In genomic region chr1:192079121-192079520, GRCm38 (mm10) we compare ENCODE assay signal across 13 mouse cellular contexts. TPM values are rescaled to one million over a fixed set of nuclear protein-coding genes. Genes with fewer than 3 reads are reported as not detected.
DNase-seq lines count a peak whose midpoint lies in the region; ATAC-seq and TF ChIP-seq lines count a peak whose summit lies in the region.
"Had no signal": no experiment of that assay in that cellular context is flagged by ENCODE, and none has a peak within 500 bp of the region (broad histone marks: within the 10 kb centered on the region; RNA-seq: fewer than 3 reads in every experiment).

No protein-coding gene starts in this region.

- no peak overlapping the region for H3K4me3 ChIP-seq in heart, embryonic 14.5 days (ENCODE audit: control insufficient read depth in 1 of 2, insufficient read depth in 1 of 2, low read depth in 1 of 2, low read length in 2 of 2)
- no peak overlapping the region for H3K4me3 ChIP-seq in kidney, embryonic 16.5 days (ENCODE audit: low read length)
- no peak overlapping the region for H3K4me3 ChIP-seq in lung, postnatal 0 days (ENCODE audit: low read depth, low read length)
- H3K4me3 ChIP-seq in intestine, postnatal 0 days (ENCODE audit: low read depth, low read length), result no peak overlapping the region
- H3K4me3 ChIP-seq: embryonic facial prominence, embryonic 15.5 days had no signal

- H3K36me3 ChIP-seq in heart, embryonic 14.5 days (ENCODE audit: control insufficient read depth, insufficient read depth, low read length), result peaks cover 14% of the 10 kb centered on the region; the same call in 1 of the 2 replicates
- H3K36me3 ChIP-seq in kidney, embryonic 16.5 days (ENCODE audit: insufficient read depth, low read length), result peaks cover 12% of the 10 kb centered on the region
- 0 out of 2 replicates have a peak, but pooled peaks cover 6% of the 10 kb centered on the region for H3K36me3 ChIP-seq in lung, postnatal 0 days (ENCODE audit: insufficient read depth, low read length)
- no peaks in the 10 kb centered on the region for H3K36me3 ChIP-seq in intestine, postnatal 0 days (ENCODE audit: control insufficient read depth, insufficient read depth)
- H3K36me3 ChIP-seq: embryonic facial prominence, embryonic 15.5 days had no signal

- WGBS in heart, embryonic 14.5 days, result 87% methylated on average over 1 of the region's 1 CpGs
- WGBS in kidney, embryonic 16.5 days, result 100% methylated on average over 1 of the region's 1 CpGs
- 77% methylated on average over 1 of the region's 1 CpGs for WGBS in lung, postnatal 0 days
- 65% methylated on average over 1 of the region's 1 CpGs for WGBS in intestine, postnatal 0 days

- no peak overlapping the region for H3K9ac ChIP-seq in heart, embryonic 14.5 days (ENCODE audit: low read length)
- no peak overlapping the region for H3K9ac ChIP-seq in kidney, embryonic 16.5 days (replicated peaks; ENCODE audit: low read length)
- H3K9ac ChIP-seq in lung, postnatal 0 days (replicated peaks; ENCODE audit: low read depth), result no peak overlapping the region
- H3K9ac ChIP-seq in intestine, postnatal 0 days (ENCODE audit: low read depth, low read length), result no peak overlapping the region
- H3K9ac ChIP-seq: embryonic facial prominence, embryonic 15.5 days had no signal

- peaks cover 20% of the 10 kb centered on the region for H3K9me3 ChIP-seq in heart, embryonic 14.5 days (ENCODE audit: control insufficient read depth, low read length)
- peaks cover 12% of the 10 kb centered on the region for H3K9me3 ChIP-seq in kidney, embryonic 16.5 days (ENCODE audit: low read length)
- H3K9me3 ChIP-seq in lung, postnatal 0 days (ENCODE audit: low read length), result peaks cover 3% of the 10 kb centered on the region; the same call in 1 of the 2 replicates
- 0 out of 2 replicates have a peak, but pooled peaks cover 10% of the 10 kb centered on the region for H3K9me3 ChIP-seq in intestine, postnatal 0 days (ENCODE audit: control insufficient read depth)
- H3K9me3 ChIP-seq: embryonic facial prominence, embryonic 15.5 days had no signal

- H3K4me1 ChIP-seq in heart, embryonic 14.5 days (ENCODE audit: control insufficient read depth in 2 of 2, insufficient read depth in 2 of 2, low read length in 2 of 2), result peaks cover 8 to 16% of the 10 kb centered on the region in 2 experiments; a peak in 3 of 4 replicates
- peaks cover 44% of the 10 kb centered on the region for H3K4me1 ChIP-seq in kidney, embryonic 16.5 days (ENCODE audit: insufficient read depth, low read length)
- peaks cover 21% of the 10 kb centered on the region; the same call in 1 of the 2 replicates for H3K4me1 ChIP-seq in lung, postnatal 0 days (ENCODE audit: insufficient read depth, low read depth, low read length)
- H3K4me1 ChIP-seq in intestine, postnatal 0 days (replicated peaks; ENCODE audit: control insufficient read depth, insufficient read depth, low read length), result no peaks in the 10 kb centered on the region; the same call in 1 of the 2 replicates

- no peak overlapping the region for H3K4me2 ChIP-seq in heart, embryonic 14.5 days (ENCODE audit: low read length)
- H3K4me2 ChIP-seq in kidney, embryonic 16.5 days (replicated peaks; ENCODE audit: low read depth, low read length), result no peak overlapping the region
- no peak overlapping the region for H3K4me2 ChIP-seq in lung, postnatal 0 days (replicated peaks; ENCODE audit: low read depth, low read length)
- H3K4me2 ChIP-seq in intestine, postnatal 0 days (replicated peaks; ENCODE audit: low read depth), result no peak overlapping the region
- H3K4me2 ChIP-seq: embryonic facial prominence, embryonic 15.5 days; midbrain, embryonic 11.5 days had no signal

- peak overlapping the region; percentile 62 to 69; a peak in 3 of 4 replicates for H3K27ac ChIP-seq in heart, embryonic 14.5 days (replicated peaks in 1 of 2; ENCODE audit: control insufficient read depth in 1 of 2, insufficient read depth in 1 of 2, low read depth in 2 of 2, low read length in 2 of 2)
- H3K27ac ChIP-seq in kidney, embryonic 16.5 days (ENCODE audit: low read length), result peak overlapping the region; percentile 92
- H3K27ac ChIP-seq in lung, postnatal 0 days (ENCODE audit: low read length), result peak overlapping the region; percentile 48
- H3K27ac ChIP-seq in intestine, postnatal 0 days (ENCODE audit: low read depth, low read length), result peak overlapping the region; percentile 43

- no peak for DNase-seq in heart, postnatal 36 days
- no peak for DNase-seq in kidney, postnatal 4 days
- DNase-seq in lung, postnatal 0 days (ENCODE audit: low spot score), result no peak
- DNase-seq in lung, postnatal 4 days, result no peak
- no peak for DNase-seq in frontal cortex, postnatal 10 days (ENCODE audit: low spot score in 2 of 2)
- DNase-seq: cerebellum, adult 18-20 months; left cerebral cortex, postnatal 4 days had no signal

- TF ChIP-seq CTCF in lung, postnatal 0 days (IDR thresholded peaks at IDR 0.05), result no peak
- no peak for TF ChIP-seq CTCF in intestine, postnatal 0 days (IDR thresholded peaks at IDR 0.05; ENCODE audit: low read depth)

- ATAC-seq in heart, embryonic 14.5 days (ENCODE audit: insufficient number of reproducible peaks, insufficient read depth, low FRiP score, low read depth), result no peak
- no peak for ATAC-seq in kidney, embryonic 16.5 days (ENCODE audit: low FRiP score, low TSS enrichment)
- ATAC-seq in lung, postnatal 0 days, result no peak
- no peak for ATAC-seq in intestine, postnatal 0 days
- ATAC-seq: hindbrain, embryonic 16.5 days had no signal

- TF ChIP-seq EP300 in lung, postnatal 0 days (IDR thresholded peaks at IDR 0.05), result no peak

- H3K27me3 ChIP-seq in heart, embryonic 14.5 days (ENCODE audit: control insufficient read depth, insufficient read depth, low read length), result no peaks in the 10 kb centered on the region
- H3K27me3 ChIP-seq in kidney, embryonic 16.5 days (ENCODE audit: insufficient read depth, low read length), result no peaks in the 10 kb centered on the region
- no peaks in the 10 kb centered on the region for H3K27me3 ChIP-seq in lung, postnatal 0 days (replicated peaks; ENCODE audit: insufficient read depth, low read length)
- no peaks in the 10 kb centered on the region for H3K27me3 ChIP-seq in intestine, postnatal 0 days (replicated peaks; ENCODE audit: control insufficient read depth, insufficient read depth, low read length)
- H3K27me3 ChIP-seq: embryonic facial prominence, embryonic 15.5 days had no signal

- intact Hi-C loops in heart, postnatal 36 days (cut with DNase I), result no loop called here

RNA-seq across cellular contexts. Expression of gene Traf5, which starts 13.2 kb away (rescaled TPM):
- 11.0 and 16.9 TPM in 2 replicates for polyA plus RNA-seq in heart, embryonic 14.5 days (2014; fragmentation: Nextera tagmentation; extraction: Ambion mirVana)
- 1 to 10 TPM; 5.2 to 6.8 TPM for total RNA-seq in heart, postnatal 36 days (2021)
- polyA plus RNA-seq in kidney, embryonic 16.5 days (2015; fragmentation: Nextera tagmentation; extraction: Ambion mirVana), result 23.6 and 25.2 TPM in 2 replicates
- polyA plus RNA-seq in lung, postnatal 0 days (2015; fragmentation: Nextera tagmentation; extraction: Ambion mirVana), result 27.0 and 27.1 TPM in 2 replicates
- polyA plus RNA-seq in intestine, postnatal 0 days (2015; fragmentation: Nextera tagmentation; extraction: Ambion mirVana), result 10.3 and 10.4 TPM in 2 replicates

RNA-seq across cellular contexts. Expression of gene Rcor3, which starts 58.7 kb away (rescaled TPM):
- 39.3 and 40.0 TPM in 2 replicates for polyA plus RNA-seq in heart, embryonic 14.5 days (2014; fragmentation: Nextera tagmentation; extraction: Ambion mirVana)
- 10 to 100 TPM; 36.8 to 42.6 TPM for total RNA-seq in heart, postnatal 36 days (2021)
- polyA plus RNA-seq in kidney, embryonic 16.5 days (2015; fragmentation: Nextera tagmentation; extraction: Ambion mirVana), result 26.3 and 27.1 TPM in 2 replicates
- 26.1 and 27.6 TPM in 2 replicates for polyA plus RNA-seq in lung, postnatal 0 days (2015; fragmentation: Nextera tagmentation; extraction: Ambion mirVana)
- 16.8 and 17.9 TPM in 2 replicates for polyA plus RNA-seq in intestine, postnatal 0 days (2015; fragmentation: Nextera tagmentation; extraction: Ambion mirVana)
